Comparison of ENCODE assay signal across 12 mouse cellular contexts in genomic region chr3:88147866-88148265, GRCm38 (mm10). TPM values are rescaled to one million over a fixed set of nuclear protein-coding genes. Genes with fewer than 3 reads are reported as not detected.
A peak's percentile ranks its signal among the peaks of the same experiment; 100 is the strongest.
DNase-seq lines count a peak whose midpoint lies in the region; ATAC-seq and TF ChIP-seq lines count a peak whose summit lies in the region.
"Had no signal": no experiment of that assay in that cellular context is flagged by ENCODE, and none has a peak within 500 bp of the region (broad histone marks: within the 10 kb centered on the region; RNA-seq: fewer than 3 reads in every experiment).

No protein-coding gene starts in this region.

- H3K4me3 ChIP-seq in forebrain, embryonic 10.5 days, result no peak overlapping the region
- no peak overlapping the region for H3K4me3 ChIP-seq in forebrain, embryonic 16.5 days (replicated peaks; ENCODE audit: low read length)
- H3K4me3 ChIP-seq in hindbrain, embryonic 10.5 days, result no peak overlapping the region
- H3K4me3 ChIP-seq in hindbrain, embryonic 14.5 days (replicated peaks; ENCODE audit: low read length), result no peak overlapping the region
- no peak overlapping the region for H3K4me3 ChIP-seq in stomach, embryonic 16.5 days (replicated peaks; ENCODE audit: low read length)
- no peak overlapping the region for H3K4me3 ChIP-seq in stomach, postnatal 0 days (ENCODE audit: low read depth, low read length)
- no peak overlapping the region for H3K4me3 ChIP-seq in small intestine, adult 2 months (ENCODE audit: low read depth, low read length)

- 57% methylated on average over 1 of the region's 1 CpGs for WGBS in forebrain, embryonic 10.5 days
- WGBS in forebrain, embryonic 16.5 days, result 70% methylated on average over 1 of the region's 1 CpGs
- WGBS in hindbrain, embryonic 10.5 days, result 86% methylated on average over 1 of the region's 1 CpGs
- WGBS in hindbrain, embryonic 14.5 days, result 83% methylated on average over 1 of the region's 1 CpGs
- whole genome bisulfite sequencing in stomach, embryonic 16.5 days, result 76% methylated on average over 1 of the region's 1 CpGs
- WGBS in stomach, postnatal 0 days, result 80% methylated on average over 1 of the region's 1 CpGs
- 66% methylated on average over 1 of the region's 1 CpGs for WGBS in small intestine, adult 2 months

- 0 out of 2 replicates have a peak overlapping the region, but pooled peaks have one; percentile 2 for H3K27ac ChIP-seq in forebrain, embryonic 10.5 days
- H3K27ac ChIP-seq in forebrain, embryonic 16.5 days (ENCODE audit: low read length), result no peak overlapping the region
- 0 out of 2 replicates have a peak overlapping the region, but pooled peaks have one; percentile 93 for H3K27ac ChIP-seq in hindbrain, embryonic 10.5 days
- no peak overlapping the region for H3K27ac ChIP-seq in hindbrain, embryonic 14.5 days
- H3K27ac ChIP-seq in stomach, embryonic 16.5 days (ENCODE audit: low read length), result peak overlapping the region; percentile 82; the same call in 1 of the 2 replicates
- H3K27ac ChIP-seq in stomach, postnatal 0 days (replicated peaks), result no peak overlapping the region
- H3K27ac ChIP-seq in small intestine, adult 2 months (ENCODE audit: insufficient read depth, low read depth, low read length), result peak overlapping the region; percentile 81

- no peak overlapping the region for H3K4me2 ChIP-seq in forebrain, embryonic 16.5 days (ENCODE audit: low read length)
- no peak overlapping the region for H3K4me2 ChIP-seq in hindbrain, embryonic 14.5 days (replicated peaks)
- no peak overlapping the region for H3K4me2 ChIP-seq in stomach, embryonic 16.5 days (ENCODE audit: low read depth, low read length)
- H3K4me2 ChIP-seq in stomach, postnatal 0 days (replicated peaks; ENCODE audit: low read depth), result no peak overlapping the region

- ATAC-seq in forebrain, embryonic 16.5 days, result no peak
- no peak for ATAC-seq in hindbrain, embryonic 14.5 days (ENCODE audit: low FRiP score)
- no peak for ATAC-seq in stomach, embryonic 16.5 days (ENCODE audit: insufficient read depth, low FRiP score)
- ATAC-seq in stomach, postnatal 0 days (ENCODE audit: low FRiP score, low TSS enrichment), result no peak
- ATAC-seq: activated CD4-positive, CD25-positive, alpha-beta regulatory T cell, adult 4 months; lung, postnatal 0 days had no signal

- H3K27me3 ChIP-seq in forebrain, embryonic 10.5 days (ENCODE audit: poor library complexity, severe bottlenecking), result no peaks in the 10 kb centered on the region
- H3K27me3 ChIP-seq in forebrain, embryonic 16.5 days (replicated peaks; ENCODE audit: control insufficient read depth, insufficient read depth, low read length), result no peaks in the 10 kb centered on the region
- no peaks in the 10 kb centered on the region for H3K27me3 ChIP-seq in hindbrain, embryonic 10.5 days (ENCODE audit: insufficient read depth, poor library complexity, severe bottlenecking)
- no peaks in the 10 kb centered on the region for H3K27me3 ChIP-seq in hindbrain, embryonic 14.5 days (ENCODE audit: control insufficient read depth, insufficient read depth, low read length)
- no peaks in the 10 kb centered on the region for H3K27me3 ChIP-seq in stomach, embryonic 16.5 days (ENCODE audit: control insufficient read depth, insufficient read depth, low read length)
- no peaks in the 10 kb centered on the region for H3K27me3 ChIP-seq in stomach, postnatal 0 days (ENCODE audit: control insufficient read depth, insufficient read depth, low read length)
- no peaks in the 10 kb centered on the region for H3K27me3 ChIP-seq in small intestine, adult 2 months (ENCODE audit: control insufficient read depth, insufficient read depth, low read length)

- no peak for TF ChIP-seq POLR2A in small intestine, adult 2 months (IDR thresholded peaks at IDR 0.05; ENCODE audit: low read depth, low read length)

- no peak for TF ChIP-seq CTCF in stomach, postnatal 0 days (IDR thresholded peaks at IDR 0.05; ENCODE audit: low read depth)
- no peak for TF ChIP-seq CTCF in small intestine, adult 2 months (IDR thresholded peaks at IDR 0.05; ENCODE audit: extremely low read depth, insufficient read length, insufficient replicate concordance, low read depth, low read length)

- no peak for DNase-seq in forebrain, embryonic 10.5 days (ENCODE audit: extremely low spot score, low spot score)
- no peak for DNase-seq in hindbrain, embryonic 10.5 days (ENCODE audit: low spot score)
- no peak for DNase-seq in hindbrain, embryonic 14.5 days (ENCODE audit: low spot score)
- no peak for DNase-seq in stomach, postnatal 0 days (ENCODE audit: low spot score)
- no peak for DNase-seq in frontal cortex, postnatal 10 days (ENCODE audit: low spot score in 2 of 2)
- DNase-seq: kidney, adult 8-10 months had no signal

- no peaks in the 10 kb centered on the region for H3K9me3 ChIP-seq in forebrain, embryonic 10.5 days
- H3K9me3 ChIP-seq in forebrain, embryonic 16.5 days (ENCODE audit: control insufficient read depth, low read length), result no peaks in the 10 kb centered on the region
- H3K9me3 ChIP-seq in hindbrain, embryonic 10.5 days, result no peaks in the 10 kb centered on the region
- no peaks in the 10 kb centered on the region for H3K9me3 ChIP-seq in hindbrain, embryonic 14.5 days (ENCODE audit: control insufficient read depth, low read length)
- no peaks in the 10 kb centered on the region for H3K9me3 ChIP-seq in stomach, embryonic 16.5 days (replicated peaks; ENCODE audit: control insufficient read depth, low read length)
- H3K9me3 ChIP-seq in stomach, postnatal 0 days (ENCODE audit: control insufficient read depth, low read length), result no peaks in the 10 kb centered on the region
- H3K9me3 ChIP-seq: G1E had no signal

- peaks cover 100% of the 10 kb centered on the region for H3K4me1 ChIP-seq in forebrain, embryonic 10.5 days
- peaks cover 92% of the 10 kb centered on the region for H3K4me1 ChIP-seq in forebrain, embryonic 16.5 days (replicated peaks; ENCODE audit: control insufficient read depth, insufficient read depth, low read length)
- H3K4me1 ChIP-seq in hindbrain, embryonic 10.5 days (replicated peaks), result peaks cover 99% of the 10 kb centered on the region
- peaks cover 83% of the 10 kb centered on the region for H3K4me1 ChIP-seq in hindbrain, embryonic 14.5 days (replicated peaks; ENCODE audit: control insufficient read depth, insufficient read depth, low read length)
- peaks cover 75% of the 10 kb centered on the region for H3K4me1 ChIP-seq in stomach, embryonic 16.5 days (ENCODE audit: control insufficient read depth, insufficient read depth, low read length)
- peaks cover 44% of the 10 kb centered on the region for H3K4me1 ChIP-seq in stomach, postnatal 0 days (replicated peaks; ENCODE audit: control insufficient read depth, insufficient read depth)
- H3K4me1 ChIP-seq in small intestine, adult 2 months (ENCODE audit: control insufficient read depth, insufficient read depth, insufficient read length, low read length), result peaks cover 81% of the 10 kb centered on the region

- no peak for TF ChIP-seq EP300 in stomach, postnatal 0 days (optimal IDR thresholded peaks at IDR 0.05)

- no peak overlapping the region for H3K9ac ChIP-seq in forebrain, embryonic 16.5 days (replicated peaks; ENCODE audit: low read depth, low read length)
- no peak overlapping the region for H3K9ac ChIP-seq in hindbrain, embryonic 14.5 days
- 0 out of 2 replicates have a peak overlapping the region, but pooled peaks have one; percentile 7 for H3K9ac ChIP-seq in stomach, embryonic 16.5 days (ENCODE audit: low read length)
- no peak overlapping the region for H3K9ac ChIP-seq in stomach, postnatal 0 days (ENCODE audit: low read length)

- H3K36me3 ChIP-seq in forebrain, embryonic 10.5 days (replicated peaks), result peaks cover 5% of the 10 kb centered on the region; the same call in 1 of the 2 replicates
- no peaks in the 10 kb centered on the region for H3K36me3 ChIP-seq in forebrain, embryonic 16.5 days (ENCODE audit: control insufficient read depth, insufficient read depth)
- no peaks in the 10 kb centered on the region for H3K36me3 ChIP-seq in hindbrain, embryonic 10.5 days
- H3K36me3 ChIP-seq in hindbrain, embryonic 14.5 days (replicated peaks; ENCODE audit: control insufficient read depth, insufficient read depth), result no peaks in the 10 kb centered on the region
- H3K36me3 ChIP-seq in stomach, embryonic 16.5 days (ENCODE audit: control insufficient read depth, insufficient read depth, low read length), result no peaks in the 10 kb centered on the region
- H3K36me3 ChIP-seq in stomach, postnatal 0 days (ENCODE audit: control insufficient read depth, insufficient read depth, low read length), result no peaks in the 10 kb centered on the region
- no peaks in the 10 kb centered on the region for H3K36me3 ChIP-seq in small intestine, adult 2 months (ENCODE audit: control insufficient read depth, insufficient read depth, low read length)

RNA-seq across cellular contexts. Expression of gene Mef2d, which starts 5.7 kb away (rescaled TPM):
- polyA plus RNA-seq in forebrain, embryonic 10.5 days (2016; fragmentation: Nextera tagmentation; extraction: Ambion mirVana), result 9.4 and 11.1 TPM in 2 replicates
- polyA plus RNA-seq in forebrain, embryonic 16.5 days (2015; fragmentation: Nextera tagmentation; extraction: Ambion mirVana), result 25.1 and 28.3 TPM in 2 replicates
- polyA plus RNA-seq in hindbrain, embryonic 10.5 days (2016; fragmentation: Nextera tagmentation; extraction: Ambion mirVana), result 10.2 and 15.1 TPM in 2 replicates
- polyA plus RNA-seq in hindbrain, embryonic 14.5 days (2014; fragmentation: Nextera tagmentation; extraction: Ambion mirVana), result 20.4 and 22.4 TPM in 2 replicates
- polyA plus RNA-seq in stomach, embryonic 16.5 days (2015; fragmentation: Nextera tagmentation; extraction: Ambion mirVana), result 15.4 and 18.2 TPM in 2 replicates
- polyA plus RNA-seq in stomach, postnatal 0 days (2015; fragmentation: Nextera tagmentation; extraction: Ambion mirVana), result 10.6 and 13.0 TPM in 2 replicates
- 61.9 and 89.7 TPM in 2 replicates for polyA plus RNA-seq in small intestine, adult 2 months (2012; rRNA removed)

Comparison
In these comparisons a context has a peak if more than half of its experiments do, and no peak if none do; other contexts are left out.
1. H3K27ac ChIP-seq: peak in forebrain, embryonic 10.5 days (single experiment), hindbrain, embryonic 10.5 days (single experiment), stomach, embryonic 16.5 days (single experiment) and small intestine, adult 2 months (single experiment); none in forebrain, embryonic 16.5 days (single experiment), hindbrain, embryonic 14.5 days (single experiment) and stomach, postnatal 0 days (single experiment).